Mouse (Mus musculus) stomach, postnatal 0 days (tissue): ENCODE measurements around the gene Xbp1.

Experiments used
- CTCF ChIP-seq: IDR thresholded peaks from 2 replicates; pipeline ENCODE4 v1.5.1; 2016; ENCODE audit warnings: antibody characterized with exemption, low read depth, mild to moderate bottlenecking, moderate library complexity
- EP300 ChIP-seq: optimal IDR thresholded peaks from 2 replicates; pipeline ENCODE3; 2016; ENCODE audit warnings: antibody characterized with exemption

DNA sequence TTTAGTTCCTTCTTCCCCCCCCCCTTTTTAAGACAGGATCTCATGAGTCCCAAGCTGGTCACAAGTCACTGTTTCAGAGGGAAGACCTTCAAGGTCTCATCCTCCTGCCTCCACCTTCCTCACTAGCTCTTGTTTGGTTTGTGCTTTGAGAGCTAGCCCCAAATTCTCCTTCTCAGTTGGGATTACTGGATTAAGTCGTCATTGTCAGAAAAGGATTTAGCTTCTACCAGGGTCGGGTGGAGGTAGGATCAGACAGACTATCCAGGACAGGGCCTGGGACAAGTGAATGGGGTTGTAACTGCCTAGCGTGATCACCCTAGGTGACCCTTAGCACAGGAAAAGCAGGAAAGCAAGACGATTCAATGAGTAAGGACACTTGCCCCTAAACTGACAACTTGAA is 19.9 kb downstream of the Xbp1 start:
- TF ChIP-seq CTCF (no peak), EP300 (no peak)
